Mouse (Mus musculus) midbrain, embryonic 14.5 days (tissue): ENCODE measurements around the gene Ugt1a7c. TPM values are rescaled to one million over a fixed set of nuclear protein-coding genes. Genes with fewer than 3 reads are reported as not detected.
A peak's percentile ranks its signal among the peaks of the same experiment; 100 is the strongest.
"Not testable (repeated sequence)": the region's sequence is repeated elsewhere in the genome, so short reads cannot be mapped to it uniquely, and the experiment has no call there.

Experiments
- ATAC-seq: fragments of 200-750 bp; cut with Nextera tagmentation; 2 replicates; pipeline ENCODE4 v1.8.0; 2017; ENCODE audit warnings: moderate number of reproducible peaks, moderate library complexity; ENCODE audit not compliant: low FRiP score, low TSS enrichment
- DNase-seq: peaks from one replicate; pipeline ENCODE4 v3.0.0-alpha.2; 2015
- H3K27ac ChIP-seq: fragments of 300-500 bp; sonication (generic); replicated peaks from 2 replicates; pipeline ENCODE4 v1.5.1; 2014; ENCODE audit warnings: mild to moderate bottlenecking, low read depth, low read length, moderate library complexity
- H3K27me3 ChIP-seq: fragments of 300-500 bp; sonication (generic); 2 replicates; pipeline ENCODE4 v1.6.1; 2014; ENCODE audit warnings: low read length, control low read depth, mixed read lengths; ENCODE audit not compliant: control insufficient read depth, insufficient read depth
- H3K36me3 ChIP-seq: fragments of 300-500 bp; sonication (generic); 2 replicates; pipeline ENCODE4 v1.6.1; 2014; ENCODE audit warnings: low read length, control low read depth; ENCODE audit not compliant: control insufficient read depth, insufficient read depth
- H3K4me1 ChIP-seq: fragments of 300-500 bp; sonication (generic); 2 replicates; pipeline ENCODE4 v1.6.1; 2014; ENCODE audit warnings: mild to moderate bottlenecking, antibody characterized with exemption, low read length, control low read depth; ENCODE audit not compliant: control insufficient read depth, insufficient read depth
- H3K4me2 ChIP-seq: fragments of 300-500 bp; sonication (generic); 2 replicates; pipeline ENCODE4 v1.6.1; 2014; ENCODE audit warnings: mild to moderate bottlenecking, low read length, moderate library complexity
- H3K4me3 ChIP-seq: fragments of 300-500 bp; sonication (generic); replicated peaks from 2 replicates; pipeline ENCODE4 v1.5.1; 2014; ENCODE audit warnings: low read depth, low read length
- H3K9ac ChIP-seq: fragments of 300-500 bp; sonication (generic); replicated peaks from 2 replicates; pipeline ENCODE4 v1.6.1; 2014; ENCODE audit warnings: mild to moderate bottlenecking, low read length, moderate library complexity
- H3K9me3 ChIP-seq: fragments of 300-500 bp; sonication (generic); 2 replicates; pipeline ENCODE4 v1.6.1; 2016; ENCODE audit warnings: low read length, control low read depth, mixed read lengths; ENCODE audit not compliant: control insufficient read depth
- WGBS: fragments of 180-500 bp; shearing (Covaris S2); extraction: QIAGEN DNeasy Blood & Tissue Kit; methylation state at CpG from one replicate; pipeline ENCODE4 v1.1.7; 2014; 5-methylcytosine and 5-hydroxymethylcytosine counted together
- polyA plus RNA-seq: library from polyadenylated mRNA; unstranded; fragments of >200 nt; fragmentation: Nextera tagmentation; extraction: Ambion mirVana; gene quantifications from 2 replicates; pipeline ENCODE4 v1.2.1, GENCODE M21; 2014

Ugt1a7c gene
- polyA plus RNA-seq, 1 experiment from 2014 or later, result 0.99 TPM

GRCm38 (mm10) chr1:88145278-88145677 is 50.4 kb downstream of the Ugt1a7c start:
- H3K27me3 ChIP-seq, H3K9ac ChIP-seq, H3K4me1 ChIP-seq, H3K9me3 ChIP-seq, ATAC-seq, H3K27ac ChIP-seq, H3K36me3 ChIP-seq, H3K4me2 ChIP-seq, H3K4me3 ChIP-seq: not testable (repeated sequence)
- WGBS, result 71% methylated on average over 2 of the region's 2 CpGs
- peak; percentile 31 for DNase-seq

GRCm38 (mm10) chr1:88150133-88150532 is 55.3 kb downstream of the Ugt1a7c start:
- H3K9ac ChIP-seq, H3K27me3 ChIP-seq, ATAC-seq, H3K27ac ChIP-seq, H3K4me1 ChIP-seq, H3K36me3 ChIP-seq, H3K4me2 ChIP-seq, DNase-seq, H3K9me3 ChIP-seq, H3K4me3 ChIP-seq: not testable (repeated sequence)
- 65% methylated on average over 2 of the region's 2 CpGs for WGBS

GRCm38 (mm10) chr1:88158430-88158829 is 63.6 kb downstream of the Ugt1a7c start:
- Histone ChIP-seq H3K9ac (no peak overlapping the region), H3K27me3 (no peaks in the 10 kb centered on the region), H3K9me3 (no peaks in the 10 kb centered on the region), H3K4me1 (no peaks in the 10 kb centered on the region), H3K4me3 (no peak overlapping the region), H3K36me3 (no peaks in the 10 kb centered on the region), H3K27ac (no peak overlapping the region), H3K4me2 (no peak overlapping the region)
- DNase-seq (no peak), ATAC-seq (no peak)
- WGBS, result 91% methylated on average over 2 of the region's 2 CpGs

DNA sequence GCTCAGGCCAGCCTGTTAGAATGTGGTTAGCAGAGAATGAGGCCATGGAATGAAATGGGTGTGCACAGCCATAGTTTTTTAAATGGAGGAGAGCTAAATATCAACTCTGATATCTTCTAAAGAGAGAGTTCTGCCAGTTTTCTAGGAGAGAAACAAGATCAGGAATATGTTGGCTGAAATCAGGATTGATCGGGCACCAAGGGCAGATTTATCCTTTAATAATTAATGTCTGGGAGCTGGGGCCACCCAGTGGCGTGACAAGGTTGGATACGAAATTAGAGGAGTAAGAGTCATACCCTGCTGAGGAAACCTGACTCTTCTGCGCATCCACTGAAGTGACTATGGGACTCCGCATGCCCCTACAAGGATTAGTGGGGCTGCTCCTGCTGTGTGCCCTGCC is 70.8 kb downstream of the Ugt1a7c start, which contains the start of gene Ugt1a5:
Ugt1a5 (plus strand) TSS at position 302 of the 400 bp plus-strand sequence.
- WGBS, result 78% methylated on average over 5 of the region's 5 CpGs
- Histone ChIP-seq H3K36me3 (no peaks in the 10 kb centered on the region), H3K9me3 (no peaks in the 10 kb centered on the region), H3K4me2 (no peak within 1 kb of the TSS), H3K27me3 (no peaks in the 10 kb centered on the region), H3K27ac (no peak within 1 kb of the TSS), H3K4me3 (no peak within 1 kb of the TSS), H3K4me1 (no peaks in the 10 kb centered on the region), H3K9ac (no peak within 1 kb of the TSS)
- ATAC-seq (no peak), DNase-seq (no peak)

- H3K27ac ChIP-seq, H3K9me3 ChIP-seq, H3K27me3 ChIP-seq, DNase-seq, ATAC-seq, H3K9ac ChIP-seq, H3K4me1 ChIP-seq, H3K4me2 ChIP-seq, H3K4me3 ChIP-seq, H3K36me3 ChIP-seq: not testable (repeated sequence)
- WGBS, result 91% methylated on average over 5 of the region's 7 CpGs
These were observed 77.3 kb downstream of the Ugt1a7c start for GRCm38 (mm10) chr1:88172190-88172589.

GRCm38 (mm10) chr1:88179657-88180056 is 84.8 kb downstream of the Ugt1a7c start:
- Histone ChIP-seq H3K36me3 (no peaks in the 10 kb centered on the region), H3K9ac (no peak overlapping the region), H3K9me3 (peaks cover 8% of the 10 kb centered on the region; the same call in 1 of the 2 replicates), H3K4me3 (no peak overlapping the region), H3K27ac (no peak overlapping the region), H3K4me2 (no peak overlapping the region), H3K4me1 (no peaks in the 10 kb centered on the region), H3K27me3 (no peaks in the 10 kb centered on the region)
- ATAC-seq (no peak), DNase-seq (no peak)
- WGBS, result 100% methylated on average over 1 of the region's 1 CpGs

- no peak overlapping the region for H3K9ac ChIP-seq
- H3K4me2 ChIP-seq, result no peak overlapping the region
- no peak overlapping the region for H3K27ac ChIP-seq
- H3K9me3 ChIP-seq, result no peaks in the 10 kb centered on the region
- H3K27me3 ChIP-seq, result no peaks in the 10 kb centered on the region
- no peaks in the 10 kb centered on the region for H3K4me1 ChIP-seq
- WGBS, result 92% methylated on average over 5 of the region's 5 CpGs
- ATAC-seq (no peak), DNase-seq (no peak)
- H3K4me3 ChIP-seq, result no peak overlapping the region
- no peaks in the 10 kb centered on the region for H3K36me3 ChIP-seq
These were observed 91.6 kb downstream of the Ugt1a7c start for GRCm38 (mm10) chr1:88186325-88186935.

DNA sequence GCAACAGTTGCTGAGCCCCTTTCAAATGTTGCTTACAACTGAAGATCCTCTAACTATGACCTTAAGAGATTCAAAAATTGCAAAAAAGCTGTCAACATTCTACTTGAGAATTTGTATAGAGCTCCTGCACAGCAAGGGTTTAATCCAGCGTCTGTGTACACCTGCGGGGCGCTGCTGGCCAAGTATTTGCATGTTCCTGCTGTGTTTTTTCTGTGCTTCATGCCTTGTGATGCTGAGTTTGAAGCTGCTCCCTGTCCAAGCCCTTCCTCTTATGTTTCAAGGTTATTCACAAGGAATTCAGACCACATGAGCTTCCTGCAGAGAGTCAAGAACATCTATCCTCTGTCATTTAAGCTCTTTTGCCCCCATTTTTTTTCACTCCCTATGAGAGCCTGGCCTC is 97.3 kb downstream of the Ugt1a7c start:
- Histone ChIP-seq H3K36me3 (no peaks in the 10 kb centered on the region), H3K9me3 (no peaks in the 10 kb centered on the region), H3K27ac (no peak overlapping the region), H3K4me3 (no peak overlapping the region), H3K4me1 (no peaks in the 10 kb centered on the region), H3K27me3 (no peaks in the 10 kb centered on the region), H3K9ac (no peak overlapping the region), H3K4me2 (no peak overlapping the region)
- WGBS, result 69% methylated on average over 3 of the region's 3 CpGs
- ATAC-seq (no peak), DNase-seq (no peak)

DNA sequence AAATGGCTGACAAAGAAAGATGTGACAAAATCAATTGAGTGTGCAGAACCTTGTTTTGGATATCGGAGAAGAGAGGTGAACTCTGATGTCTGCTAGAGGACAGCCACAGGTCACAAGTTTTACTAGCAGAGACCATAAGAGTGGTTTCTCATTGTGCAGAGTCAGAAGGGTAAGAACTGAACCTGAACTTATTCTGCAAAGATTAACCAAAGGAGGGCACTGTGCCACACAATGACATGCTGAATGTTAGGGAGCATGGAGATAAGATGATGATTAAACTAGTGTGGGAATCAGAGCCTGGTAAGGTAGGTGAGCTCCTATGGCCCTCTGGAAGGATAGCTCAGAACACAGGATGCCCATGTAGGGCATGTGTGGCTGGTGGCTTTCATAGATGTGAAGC is 100.8 kb downstream of the Ugt1a7c start:
- H3K9ac ChIP-seq, result no peak overlapping the region
- 93% methylated on average over 1 of the region's 1 CpGs for WGBS
- H3K4me1 ChIP-seq, result no peaks in the 10 kb centered on the region
- no peaks in the 10 kb centered on the region for H3K27me3 ChIP-seq
- no peak overlapping the region for H3K4me3 ChIP-seq
- H3K9me3 ChIP-seq, result no peaks in the 10 kb centered on the region
- no peak overlapping the region for H3K4me2 ChIP-seq
- DNase-seq (no peak), ATAC-seq (no peak)
- no peaks in the 10 kb centered on the region for H3K36me3 ChIP-seq
- no peak overlapping the region for H3K27ac ChIP-seq
